Mouse (Mus musculus): ENCODE results near the gene Ptprn2.
"Not testable (repeated sequence)": the region's sequence is repeated elsewhere in the genome, so short reads cannot be mapped to it uniquely, and the experiment has no call there.

Gene Ptprn2

DNA sequence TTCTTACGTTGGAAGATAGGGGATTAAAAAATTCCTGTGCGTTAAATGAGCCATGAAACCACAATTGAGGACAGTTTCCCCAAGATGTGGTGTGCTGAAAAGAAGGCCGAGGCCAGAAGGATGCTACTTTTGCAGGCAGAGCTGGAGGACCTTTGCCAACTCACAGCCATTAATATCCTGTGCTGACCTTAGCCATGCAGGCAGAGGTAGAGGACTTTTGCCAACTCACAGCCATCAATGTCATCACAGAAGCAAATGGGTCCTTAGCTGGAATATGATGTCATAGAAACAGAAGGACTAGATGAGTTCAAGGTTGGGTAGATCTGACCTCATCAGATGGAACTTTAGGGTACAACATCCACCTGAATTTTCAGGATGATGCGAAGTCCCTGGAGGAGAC is 43.3 kb downstream of the Ptprn2 start:
- peak; percentile 10 for DNase-seq

- DNase-seq = peak; percentile 86
Measured at GRCm38 (mm10) chr12:116533281-116533680, 47.8 kb downstream of the Ptprn2 start.

DNA sequence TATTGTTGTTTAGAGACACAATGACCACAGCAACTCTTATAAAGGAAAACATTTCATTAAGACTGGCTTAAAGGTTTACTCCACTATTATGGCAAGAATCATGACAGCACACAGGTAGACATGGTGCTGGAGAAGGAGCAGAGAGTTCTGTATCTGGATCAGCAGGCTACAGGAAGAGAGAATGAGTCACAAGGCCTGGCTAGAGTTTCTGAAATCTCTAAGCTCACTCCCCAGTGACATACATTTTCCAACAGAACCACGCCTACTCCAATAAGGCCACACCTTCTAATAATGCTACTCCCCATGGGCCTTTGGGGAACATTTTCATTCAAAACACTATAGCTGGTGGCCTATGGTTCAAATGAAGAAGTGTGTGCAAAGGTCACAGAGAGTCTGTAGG is 53.8 kb downstream of the Ptprn2 start:
- no peak for DNase-seq

- peak; percentile 85 for DNase-seq
Measured at GRCm38 (mm10) chr12:116540608-116541007, 55.1 kb downstream of the Ptprn2 start.

GRCm38 (mm10) chr12:116550031-116550430 is 64.5 kb downstream of the Ptprn2 start:
- peak; percentile 93 for DNase-seq

DNA sequence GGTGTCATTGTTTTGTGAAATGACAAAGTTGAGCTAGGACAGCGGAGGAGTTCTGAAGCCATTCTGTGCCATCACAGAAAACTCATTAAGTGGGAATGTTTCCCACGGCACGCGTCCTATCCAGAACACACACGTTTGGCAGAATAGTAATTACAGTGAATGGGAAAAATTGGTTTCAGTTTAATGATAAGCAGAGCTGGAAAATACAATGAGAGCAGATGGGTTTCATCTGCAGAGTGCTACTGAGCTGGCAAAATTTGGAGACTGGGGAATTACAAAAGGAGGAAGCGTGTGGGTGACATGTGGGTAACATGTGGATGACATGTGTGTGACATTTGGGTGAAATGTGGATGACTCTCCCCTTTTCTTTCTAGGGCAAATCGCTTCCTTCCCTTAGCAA is 66.0 kb downstream of the Ptprn2 start:
- no peak for DNase-seq

DNA sequence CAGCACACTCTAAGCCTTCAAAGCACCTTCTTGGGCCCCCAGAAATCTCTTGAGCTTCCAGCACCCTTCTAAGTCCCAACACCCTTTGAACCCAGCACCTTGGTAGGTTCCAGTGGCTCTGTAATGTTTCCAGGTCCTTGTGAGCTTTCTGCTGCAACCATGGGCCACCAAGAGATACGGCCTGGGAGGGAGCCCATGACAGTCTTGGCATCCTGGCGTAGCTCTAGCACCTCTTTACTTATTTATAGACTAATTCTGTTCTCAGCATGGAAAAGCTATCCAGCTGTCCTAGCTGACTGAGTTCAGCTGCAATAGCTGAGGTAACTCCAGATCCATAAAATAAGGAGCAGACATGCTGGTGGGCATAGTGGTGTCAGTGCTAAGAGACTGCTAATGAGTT is 66.8 kb downstream of the Ptprn2 start:
- no peak for DNase-seq

- no peak for DNase-seq
Measured at GRCm38 (mm10) chr12:116553361-116553760, 67.8 kb downstream of the Ptprn2 start.

DNA sequence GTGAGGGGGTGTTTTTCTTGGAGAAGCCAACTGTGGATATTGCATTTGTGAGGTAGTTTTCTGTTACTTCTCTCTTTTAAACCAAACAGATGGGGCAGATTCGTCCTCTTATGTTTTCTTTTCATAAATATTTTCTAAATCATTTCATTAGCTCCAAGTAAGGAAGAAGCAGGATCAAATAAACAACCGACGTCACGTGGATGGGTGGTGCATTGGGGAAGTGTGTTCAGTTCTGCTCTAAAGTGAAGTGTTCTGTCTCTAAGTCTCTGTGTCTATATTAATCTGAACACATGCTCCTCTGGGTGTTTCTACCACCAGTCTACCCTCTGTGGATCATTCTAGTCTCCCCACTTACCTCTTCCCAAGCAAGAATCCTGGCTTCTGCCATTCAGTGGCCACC is 70.4 kb downstream of the Ptprn2 start:
- no peak for DNase-seq

DNA sequence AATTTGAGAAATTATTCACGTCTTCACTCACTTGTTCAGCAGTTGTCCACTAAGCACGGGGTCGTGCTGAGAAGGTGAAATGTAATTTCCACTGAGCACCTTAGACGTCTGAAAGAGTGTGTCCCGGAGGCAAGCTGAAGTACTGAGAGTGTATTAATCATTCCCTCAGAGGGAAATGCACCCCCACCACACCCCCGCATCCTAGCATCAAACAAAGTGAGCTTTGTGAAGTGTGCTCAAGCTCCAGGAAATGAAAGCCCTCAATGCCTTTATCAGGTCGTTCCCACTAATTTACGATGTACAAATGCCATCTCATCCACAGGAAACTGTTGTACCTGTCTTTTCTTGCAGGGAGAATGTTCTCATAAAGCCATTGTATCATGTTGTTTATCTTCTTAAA is 78.9 kb downstream of the Ptprn2 start:
- DNase-seq = no peak

DNA sequence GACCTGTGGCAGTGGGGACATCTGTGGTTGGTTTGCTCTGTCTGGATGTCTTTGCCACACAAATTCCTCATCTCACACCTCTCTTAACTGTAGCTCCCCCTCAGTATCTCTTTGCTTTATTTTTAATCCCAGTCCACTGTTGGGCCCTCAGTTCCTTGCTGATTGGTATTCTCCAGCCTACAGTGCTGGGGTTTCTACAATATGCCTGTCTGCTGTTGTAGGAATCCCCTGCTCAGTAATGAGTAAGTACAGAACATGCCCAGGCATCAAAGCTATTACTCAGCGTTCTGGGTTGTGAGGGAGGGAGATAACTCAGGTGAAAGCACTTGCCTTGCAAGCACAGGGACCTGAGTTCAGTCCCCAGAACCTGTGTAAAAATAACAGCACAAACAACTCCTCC is 81.2 kb downstream of the Ptprn2 start:
- DNase-seq = no peak

DNA sequence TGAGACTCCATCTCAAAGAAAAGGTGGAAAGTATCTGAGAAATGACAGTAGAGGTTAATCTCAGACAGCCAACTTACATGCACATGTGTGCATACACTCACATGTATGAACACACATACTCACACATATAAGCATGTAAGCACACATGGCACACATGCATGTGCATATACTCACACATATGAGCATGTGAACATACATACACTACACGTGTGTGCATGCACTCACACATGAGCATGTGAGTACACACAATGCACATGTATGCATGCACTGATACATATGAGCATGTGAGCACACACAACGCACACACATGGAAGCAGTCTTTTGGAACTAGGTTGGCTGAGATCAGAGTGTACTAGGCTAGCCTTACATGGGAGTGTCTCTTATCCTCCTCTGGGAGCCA is 81.7 kb downstream of the Ptprn2 start:
- no peak for DNase-seq

GRCm38 (mm10) chr12:116569568-116569967 is 84.0 kb downstream of the Ptprn2 start:
- no peak for DNase-seq

DNA sequence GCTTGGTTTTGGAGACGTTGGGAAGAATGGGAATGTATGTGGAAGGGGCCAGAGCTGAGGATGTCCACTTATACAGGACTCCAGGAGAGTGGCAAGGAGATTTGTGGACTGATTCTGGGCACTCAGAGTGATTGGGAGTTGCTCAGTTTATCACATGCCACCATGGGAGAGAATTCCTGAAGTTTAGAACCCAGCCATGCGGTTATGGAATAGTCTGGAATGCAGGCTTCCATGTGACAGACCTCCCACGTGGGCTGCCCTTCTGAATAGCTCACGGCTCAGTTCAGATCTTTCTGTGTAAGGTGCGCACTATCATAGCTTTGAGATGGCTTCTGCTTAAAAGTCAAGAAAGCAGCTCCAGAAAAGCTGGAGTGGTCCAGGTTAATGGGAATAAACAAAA is 88.6 kb downstream of the Ptprn2 start:
- DNase-seq = no peak

- DNase-seq = no peak
Measured at GRCm38 (mm10) chr12:116574720-116575119, 89.2 kb downstream of the Ptprn2 start.

GRCm38 (mm10) chr12:116577917-116578316 is 92.4 kb downstream of the Ptprn2 start:
- not testable (repeated sequence) for DNase-seq

- no peak for DNase-seq
Measured at GRCm38 (mm10) chr12:116580827-116581544, 95.5 kb downstream of the Ptprn2 start.

- DNase-seq = peak; percentile 46
Measured at GRCm38 (mm10) chr12:116581864-116582263, 96.3 kb downstream of the Ptprn2 start.

- DNase-seq = no peak
Measured at GRCm38 (mm10) chr12:116582829-116583228, 97.3 kb downstream of the Ptprn2 start.

- DNase-seq = no peak
Measured at GRCm38 (mm10) chr12:116585001-116585400, 99.5 kb downstream of the Ptprn2 start.

DNA sequence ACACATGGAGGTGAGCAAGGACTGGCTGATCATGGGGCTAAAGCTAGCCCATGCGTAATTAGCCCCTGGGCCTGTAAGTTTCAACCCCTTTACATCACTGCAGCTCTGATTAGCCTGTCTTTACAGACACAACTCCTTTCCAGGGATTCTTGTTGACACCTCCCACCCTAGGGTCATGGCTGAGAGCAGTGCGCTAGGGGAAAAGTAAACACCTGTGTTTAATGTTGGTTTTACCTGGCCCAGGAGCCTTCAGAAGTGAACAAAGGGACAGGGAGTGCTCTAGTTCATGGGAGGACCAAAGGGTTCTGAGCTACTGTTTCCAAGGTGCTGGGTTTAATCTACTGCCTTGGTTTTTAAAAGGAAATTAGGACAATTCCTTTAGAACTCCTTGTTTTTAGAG is 100.6 kb downstream of the Ptprn2 start:
- no peak for DNase-seq

DNA sequence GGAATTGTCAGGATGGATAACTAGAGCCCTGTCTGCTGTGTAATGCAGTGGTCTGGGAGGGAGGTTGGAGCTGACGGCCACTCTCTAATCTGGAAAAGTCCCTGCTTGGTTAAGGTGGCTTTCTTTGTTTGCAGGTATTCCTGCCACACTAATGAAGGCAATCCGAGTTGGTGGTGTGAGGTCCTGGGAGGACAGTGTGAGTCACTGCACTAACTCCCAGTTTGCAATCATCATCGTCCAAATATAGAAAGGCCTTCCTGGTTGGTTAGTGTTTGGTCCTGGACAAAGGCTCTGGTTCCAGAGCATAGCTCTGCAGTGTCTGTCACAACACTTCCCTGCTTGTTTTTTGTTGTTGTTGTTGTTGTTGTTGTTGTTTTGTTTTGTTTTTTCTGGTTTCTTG is 102.0 kb downstream of the Ptprn2 start:
- DNase-seq = no peak

- DNase-seq = no peak
Measured at GRCm38 (mm10) chr12:116590076-116590475, 104.6 kb downstream of the Ptprn2 start.

DNA sequence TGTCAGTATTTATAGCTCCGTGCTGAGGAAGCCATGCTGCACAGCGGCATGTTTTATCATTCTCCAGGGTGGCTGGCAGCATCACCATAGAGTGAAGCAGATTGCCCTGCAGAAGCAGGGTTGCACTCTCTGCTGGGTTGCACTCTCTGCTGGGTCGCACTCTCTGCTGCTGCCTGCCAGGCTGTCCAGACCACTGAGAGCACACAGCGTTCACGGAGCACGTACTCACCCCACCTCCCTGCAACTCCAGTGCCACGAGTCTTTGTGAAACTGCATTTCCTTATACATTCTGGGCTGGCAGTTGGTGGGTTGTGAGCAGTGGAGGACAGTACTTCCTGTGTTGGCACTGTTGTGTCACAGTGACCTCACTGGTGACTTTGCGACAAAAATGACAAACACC is 108.9 kb downstream of the Ptprn2 start:
- DNase-seq = no peak

DNA sequence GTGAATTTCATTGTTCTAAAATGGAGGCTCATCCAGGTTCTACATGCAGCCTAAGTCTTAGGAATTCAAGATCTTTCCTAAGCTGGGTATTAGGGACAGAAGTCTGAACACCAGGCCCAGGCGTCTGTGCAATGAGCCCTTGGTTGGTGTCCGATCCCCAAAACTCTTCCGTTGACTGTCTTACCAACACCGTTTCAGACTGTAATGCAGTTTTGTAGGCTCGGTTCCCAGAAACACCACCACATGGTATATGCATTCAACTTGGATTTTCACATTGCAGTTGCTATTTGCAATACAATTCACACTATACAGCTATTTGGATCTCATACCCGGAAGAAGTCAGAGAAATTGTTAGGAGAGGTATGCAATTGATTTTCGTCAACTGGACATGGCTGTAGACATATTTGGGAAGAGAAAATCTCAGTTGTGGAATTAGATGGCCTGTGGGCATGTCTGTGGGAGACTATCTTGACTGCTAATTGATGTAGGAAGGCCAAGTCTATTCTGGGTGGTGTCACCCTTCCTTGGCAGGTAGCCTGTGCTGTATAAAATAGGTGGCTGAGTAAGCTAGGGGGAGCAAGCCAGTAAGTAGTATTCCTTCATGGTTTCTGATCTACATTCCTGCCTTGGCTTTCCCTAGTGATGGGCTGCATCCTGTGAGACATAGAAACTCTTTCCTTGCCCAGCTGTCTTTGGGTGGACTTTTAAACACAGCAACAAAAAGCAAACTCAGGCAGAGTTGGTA is 109.5 kb downstream of the Ptprn2 start:
- DNase-seq = no peak

Data from cerebellum, adult 11-12 months (tissue).